Mouse (Mus musculus) kidney, embryonic 16.5 days (tissue): Measurements from ENCODE around the gene Tmem106c. TPM values are rescaled to one million over a fixed set of nuclear protein-coding genes. Genes with fewer than 3 reads are reported as not detected.

Experiments
- ATAC-seq: fragments of 200-750 bp; cut with Nextera tagmentation; 2 replicates; pipeline ENCODE4 v1.8.0; 2017; ENCODE audit warnings: moderate TSS enrichment; ENCODE audit not compliant: low FRiP score, low TSS enrichment
- H3K27ac ChIP-seq: fragments of 300-500 bp; sonication (generic); 2 replicates; pipeline ENCODE4 v1.5.1; 2014; ENCODE audit warnings: low read length
- H3K27me3 ChIP-seq: fragments of 300-500 bp; sonication (generic); 2 replicates; pipeline ENCODE4 v1.6.1; 2014; ENCODE audit warnings: low read length, control low read depth, mixed read lengths; ENCODE audit not compliant: insufficient read depth
- H3K36me3 ChIP-seq: fragments of 300-500 bp; sonication (generic); 2 replicates; pipeline ENCODE4 v1.6.1; 2014; ENCODE audit warnings: low read length, control low read depth, mixed read lengths; ENCODE audit not compliant: insufficient read depth
- H3K4me1 ChIP-seq: fragments of 300-500 bp; sonication (generic); 2 replicates; pipeline ENCODE4 v1.6.1; 2014; ENCODE audit warnings: low read length, control low read depth, mixed read lengths; ENCODE audit not compliant: insufficient read depth
- H3K4me2 ChIP-seq: fragments of 300-500 bp; sonication (generic); replicated peaks from 2 replicates; pipeline ENCODE4 v1.6.1; 2014; ENCODE audit warnings: low read depth, low read length
- H3K4me3 ChIP-seq: fragments of 300-500 bp; sonication (generic); 2 replicates; pipeline ENCODE4 v1.5.1; 2014; ENCODE audit warnings: mild to moderate bottlenecking, low read length
- H3K9ac ChIP-seq: fragments of 300-500 bp; sonication (generic); replicated peaks from 2 replicates; pipeline ENCODE4 v1.6.1; 2014; ENCODE audit warnings: low read length
- H3K9me3 ChIP-seq: fragments of 300-500 bp; sonication (generic); 2 replicates; pipeline ENCODE4 v1.6.1; 2016; ENCODE audit warnings: low read length, control low read depth
- WGBS: fragments of 180-500 bp; shearing (Covaris S2); extraction: QIAGEN DNeasy Blood & Tissue Kit; methylation state at CpG from one replicate; pipeline ENCODE4 v1.1.7; 2014; 5-methylcytosine and 5-hydroxymethylcytosine counted together
- polyA plus RNA-seq: library from polyadenylated mRNA; unstranded; fragments of >200 nt; fragmentation: Nextera tagmentation; extraction: Ambion mirVana; gene quantifications from 2 replicates; pipeline ENCODE4 v1.2.1, GENCODE M21; 2015

The Tmem106c gene
- polyA plus RNA-seq = 56.0 and 61.3 TPM in 2 replicates

- H3K4me2 ChIP-seq = peak within 1 kb of the TSS; percentile 85
- H3K4me3 ChIP-seq = peak within 1 kb of the TSS; percentile 66
- no peaks in the 10 kb centered on the region for H3K9me3 ChIP-seq
- peak within 1 kb of the TSS; percentile 85 for H3K9ac ChIP-seq
- peak within 1 kb of the TSS; percentile 82 for H3K27ac ChIP-seq
- no peaks in the 10 kb centered on the region for H3K36me3 ChIP-seq
- under 1% methylated on average over 65 of the region's 67 CpGs for WGBS
- peaks cover 6% of the 10 kb centered on the region for H3K4me1 ChIP-seq
- no peaks in the 10 kb centered on the region for H3K27me3 ChIP-seq
- peak; percentile 96 for ATAC-seq
Observed at GRCm38 (mm10) chr15:97963989-97964835, at the start of gene Tmem106c. Gene Tmem106c (plus strand): TSS chr15:97964200.

GRCm38 (mm10) chr15:97914331-97914747, 49.7 kb upstream of the Tmem106c start:
- no peak overlapping the region for H3K9ac ChIP-seq
- no peaks in the 10 kb centered on the region for H3K36me3 ChIP-seq
- H3K4me1 ChIP-seq = 0 out of 2 replicates have a peak, but pooled peaks cover 4% of the 10 kb centered on the region
- H3K4me2 ChIP-seq = no peak overlapping the region
- no peak for ATAC-seq
- H3K27ac ChIP-seq = no peak overlapping the region
- peaks cover 4% of the 10 kb centered on the region for H3K27me3 ChIP-seq
- no peaks in the 10 kb centered on the region for H3K9me3 ChIP-seq
- H3K4me3 ChIP-seq = no peak overlapping the region
- WGBS = 16% methylated on average over 9 of the region's 9 CpGs

GRCm38 (mm10) chr15:97917994-97918393, 46.0 kb upstream of the Tmem106c start:
- Histone ChIP-seq H3K27me3 (no peaks in the 10 kb centered on the region), H3K4me1 (0 out of 2 replicates have a peak, but pooled peaks cover 4% of the 10 kb centered on the region), H3K27ac (no peak overlapping the region), H3K9ac (no peak overlapping the region), H3K9me3 (no peaks in the 10 kb centered on the region), H3K36me3 (no peaks in the 10 kb centered on the region), H3K4me2 (no peak overlapping the region), H3K4me3 (no peak overlapping the region)
- no peak for ATAC-seq
- 65% methylated on average over 9 of the region's 9 CpGs for WGBS

- 79% methylated on average over 7 of the region's 7 CpGs for whole genome bisulfite sequencing
Observed at GRCm38 (mm10) chr15:97919217-97919616, 44.8 kb upstream of the Tmem106c start.

GRCm38 (mm10) chr15:97920306-97920705, 43.7 kb upstream of the Tmem106c start:
- Histone ChIP-seq H3K27me3 (no peaks in the 10 kb centered on the region), H3K9me3 (no peaks in the 10 kb centered on the region)

More at GRCm38 (mm10) chr15:97919217-97919616, 44.8 kb upstream of the Tmem106c start:
- Histone ChIP-seq H3K36me3 (no peaks in the 10 kb centered on the region), H3K4me1 (0 out of 2 replicates have a peak, but pooled peaks cover under 1% of the 10 kb centered on the region), H3K27me3 (no peaks in the 10 kb centered on the region), H3K9ac (no peak overlapping the region), H3K4me2 (no peak overlapping the region), H3K4me3 (no peak overlapping the region), H3K27ac (no peak overlapping the region), H3K9me3 (no peaks in the 10 kb centered on the region)
- ATAC-seq = no peak

GRCm38 (mm10) chr15:97921796-97922195, 42.2 kb upstream of the Tmem106c start:
- no peaks in the 10 kb centered on the region for H3K9me3 ChIP-seq
- H3K27ac ChIP-seq = no peak overlapping the region
- H3K9ac ChIP-seq = no peak overlapping the region

More at GRCm38 (mm10) chr15:97920306-97920705, 43.7 kb upstream of the Tmem106c start:
- Histone ChIP-seq H3K27ac (no peak overlapping the region), H3K4me3 (no peak overlapping the region), H3K4me2 (no peak overlapping the region), H3K4me1 (no peaks in the 10 kb centered on the region), H3K9ac (no peak overlapping the region), H3K36me3 (no peaks in the 10 kb centered on the region)
- WGBS = 55% methylated on average over 5 of the region's 5 CpGs
- ATAC-seq = no peak

GRCm38 (mm10) chr15:97922421-97922820, 41.6 kb upstream of the Tmem106c start:
- WGBS = 92% methylated on average over 2 of the region's 2 CpGs

More at GRCm38 (mm10) chr15:97921796-97922195, 42.2 kb upstream of the Tmem106c start:
- no peak for ATAC-seq
- WGBS = 72% methylated on average over 9 of the region's 9 CpGs
- H3K4me3 ChIP-seq = no peak overlapping the region
- H3K4me1 ChIP-seq = no peaks in the 10 kb centered on the region
- H3K36me3 ChIP-seq = no peaks in the 10 kb centered on the region
- H3K4me2 ChIP-seq = no peak overlapping the region
- no peaks in the 10 kb centered on the region for H3K27me3 ChIP-seq

GRCm38 (mm10) chr15:97927018-97927417, 37.0 kb upstream of the Tmem106c start:
- H3K4me2 ChIP-seq = no peak overlapping the region
- no peaks in the 10 kb centered on the region for H3K9me3 ChIP-seq
- H3K36me3 ChIP-seq = no peaks in the 10 kb centered on the region
- peaks cover 24% of the 10 kb centered on the region for H3K4me1 ChIP-seq
- H3K4me3 ChIP-seq = no peak overlapping the region
- H3K27ac ChIP-seq = peak overlapping the region; percentile 81
- H3K9ac ChIP-seq = 0 out of 2 replicates have a peak overlapping the region, but pooled peaks have one; percentile 19
- no peaks in the 10 kb centered on the region for H3K27me3 ChIP-seq
- 31% methylated on average over 4 of the region's 4 CpGs for WGBS
- peak; percentile 85 for ATAC-seq

More at GRCm38 (mm10) chr15:97922421-97922820, 41.6 kb upstream of the Tmem106c start:
- ATAC-seq = no peak
- no peaks in the 10 kb centered on the region for H3K36me3 ChIP-seq
- H3K4me1 ChIP-seq = peaks cover 6% of the 10 kb centered on the region
- no peak overlapping the region for H3K4me2 ChIP-seq
- H3K9ac ChIP-seq = no peak overlapping the region
- H3K4me3 ChIP-seq = no peak overlapping the region
- H3K27me3 ChIP-seq = no peaks in the 10 kb centered on the region
- no peaks in the 10 kb centered on the region for H3K9me3 ChIP-seq
- H3K27ac ChIP-seq = no peak overlapping the region

- H3K4me3 ChIP-seq = no peak overlapping the region
- no peaks in the 10 kb centered on the region for H3K36me3 ChIP-seq
- no peaks in the 10 kb centered on the region for H3K27me3 ChIP-seq
- peak overlapping the region; percentile 81 for H3K27ac ChIP-seq
- peaks cover 24% of the 10 kb centered on the region for H3K4me1 ChIP-seq
- WGBS = 49% methylated on average over 6 of the region's 6 CpGs
- no peaks in the 10 kb centered on the region for H3K9me3 ChIP-seq
- no peak for ATAC-seq
- H3K9ac ChIP-seq = 0 out of 2 replicates have a peak overlapping the region, but pooled peaks have one; percentile 19
- H3K4me2 ChIP-seq = no peak overlapping the region; the same call in 1 of the 2 replicates
Observed at GRCm38 (mm10) chr15:97927821-97928220, 36.2 kb upstream of the Tmem106c start.
